Mouse (Mus musculus) brain, embryonic 14.5 days (tissue): ENCODE measurements at regions not wholly inside any gene's neighbourhood (a gene's known extent, or its start where the extent isn't known, plus 50 kb on each side); places are given as distances from the start of the nearest gene placed in this dataset.

ENCODE experiments used
- CTCF ChIP-seq: fragments of 200-500 bp; IDR thresholded peaks from 2 replicates; pipeline ENCODE4 v1.5.1; 2012; ENCODE audit warnings: inconsistent platforms, mild to moderate bottlenecking, moderate library complexity, borderline replicate concordance; ENCODE audit not compliant: insufficient read depth, insufficient read length; ENCODE audit errors: extremely low read depth
- POLR2A ChIP-seq: fragments of 200-500 bp; IDR thresholded peaks from 2 replicates; pipeline ENCODE4 v1.6.1; 2012; ENCODE audit warnings: mild to moderate bottlenecking, inconsistent platforms, borderline replicate concordance; ENCODE audit not compliant: poor library complexity, insufficient read depth, insufficient read length, severe bottlenecking; ENCODE audit errors: extremely low read depth

DNA sequence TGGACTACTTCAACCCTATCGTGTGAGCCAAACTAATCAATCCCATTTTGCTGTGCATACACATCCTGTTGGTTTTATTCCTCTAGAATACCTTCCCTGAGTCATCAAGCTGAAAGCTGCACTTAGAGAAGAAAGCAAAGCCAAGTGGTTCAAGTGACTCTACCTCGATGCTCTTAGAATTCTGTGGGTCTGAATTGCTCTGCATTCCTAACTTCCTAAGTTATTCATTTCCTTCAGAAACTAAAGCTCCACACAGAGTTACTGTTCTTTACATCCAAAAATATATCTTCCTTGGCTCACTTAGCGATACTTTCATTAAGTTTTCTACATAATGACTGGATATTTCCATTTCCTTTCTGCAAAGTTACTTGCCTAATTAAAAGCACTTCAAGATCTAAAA is 379.0 kb upstream of the Pkdcc start:
- no peak for TF ChIP-seq CTCF
- TF ChIP-seq POLR2A = no peak
